Mouse (Mus musculus): ENCODE data around the gene Abcb8. TPM values are rescaled to one million over a fixed set of nuclear protein-coding genes. Genes with fewer than 3 reads are reported as not detected.

Gene Abcb8
- 62.7 and 81.3 TPM in 2 replicates for polyA plus RNA-seq (2016; fragmentation: Nextera tagmentation; extraction: Ambion mirVana)

- no peaks in the 10 kb centered on the region for H3K9me3 ChIP-seq
- peaks cover 44% of the 10 kb centered on the region for H3K4me1 ChIP-seq
- H3K27ac ChIP-seq: peak within 1 kb of the TSS; percentile 96
- H3K36me3 ChIP-seq: peaks cover 2% of the 10 kb centered on the region; the same call in 1 of the 2 replicates
- peak; percentile 87 for DNase-seq (ENCODE audit: low spot score)
- 20% methylated on average over 7 of the region's 7 CpGs for WGBS
- peaks cover 8% of the 10 kb centered on the region; the same call in 1 of the 2 replicates for H3K27me3 ChIP-seq (ENCODE audit: insufficient read depth, poor library complexity, severe bottlenecking)
- H3K4me3 ChIP-seq: peak within 1 kb of the TSS; percentile 74
Measured at GRCm38 (mm10) chr5:24393392-24393997, at the start of gene Abcb8. TSS of gene Abcb8 (plus strand) at chr5:24393663.

- DNase-seq (ENCODE audit: low spot score): no peak
- Histone ChIP-seq H3K9me3 (no peaks in the 10 kb centered on the region), H3K36me3 (peaks cover 44% of the 10 kb centered on the region), H3K4me3 (peak overlapping the region; percentile 19), H3K27ac (peak overlapping the region; percentile 79), H3K4me1 (peaks cover 89% of the 10 kb centered on the region), H3K27me3 (ENCODE audit: insufficient read depth, poor library complexity, severe bottlenecking) (peaks cover under 1% of the 10 kb centered on the region; the same call in 1 of the 2 replicates)
- 22% methylated on average over 2 of the region's 2 CpGs for WGBS
Measured at GRCm38 (mm10) chr5:24343977-24344436, 49.5 kb upstream of the Abcb8 start.

- peaks cover 6% of the 10 kb centered on the region for H3K27me3 ChIP-seq (ENCODE audit: insufficient read depth, poor library complexity, severe bottlenecking)
- H3K36me3 ChIP-seq: peaks cover 41% of the 10 kb centered on the region
- H3K4me3 ChIP-seq: peak overlapping the region; percentile 19; the same call in 1 of the 2 replicates
- peaks cover 89% of the 10 kb centered on the region for H3K4me1 ChIP-seq
- 20% methylated on average over 12 of the region's 12 CpGs for WGBS
- H3K27ac ChIP-seq: peak overlapping the region; percentile 79
- DNase-seq (ENCODE audit: low spot score): no peak
- H3K9me3 ChIP-seq: no peaks in the 10 kb centered on the region
Measured at GRCm38 (mm10) chr5:24344477-24345051, 48.9 kb upstream of the Abcb8 start.

- peaks cover 21% of the 10 kb centered on the region for H3K27me3 ChIP-seq (ENCODE audit: insufficient read depth, poor library complexity, severe bottlenecking)
- H3K9me3 ChIP-seq: no peaks in the 10 kb centered on the region
- WGBS: 71% methylated on average over 7 of the region's 7 CpGs
- peaks cover 90% of the 10 kb centered on the region for H3K4me1 ChIP-seq
- DNase-seq (ENCODE audit: low spot score): no peak
- no peak overlapping the region for H3K27ac ChIP-seq
- H3K4me3 ChIP-seq: no peak overlapping the region
- H3K36me3 ChIP-seq: peaks cover 39% of the 10 kb centered on the region
Measured at GRCm38 (mm10) chr5:24346313-24346712, 47.1 kb upstream of the Abcb8 start.

- Histone ChIP-seq H3K4me3 (peak overlapping the region; percentile 88), H3K4me1 (peaks cover 90% of the 10 kb centered on the region)
Measured at GRCm38 (mm10) chr5:24347186-24347875, 46.1 kb upstream of the Abcb8 start.

GRCm38 (mm10) chr5:24348128-24348527 lies 45.3 kb upstream of the Abcb8 start:
- Histone ChIP-seq H3K27me3 (ENCODE audit: insufficient read depth, poor library complexity, severe bottlenecking) (peaks cover 27% of the 10 kb centered on the region), H3K27ac (peak overlapping the region; percentile 99), H3K4me3 (peak overlapping the region; percentile 88), H3K4me1 (peaks cover 90% of the 10 kb centered on the region), H3K36me3 (peaks cover 39% of the 10 kb centered on the region), H3K9me3 (no peaks in the 10 kb centered on the region)
- WGBS: under 1% methylated on average over 36 of the region's 41 CpGs
- DNase-seq (ENCODE audit: low spot score): peak; percentile 92

More at GRCm38 (mm10) chr5:24347186-24347875, 46.1 kb upstream of the Abcb8 start:
- Histone ChIP-seq H3K27me3 (ENCODE audit: insufficient read depth, poor library complexity, severe bottlenecking) (peaks cover 24% of the 10 kb centered on the region), H3K36me3 (peaks cover 39% of the 10 kb centered on the region), H3K27ac (0 out of 2 replicates have a peak overlapping the region, but pooled peaks have one; percentile 99), H3K9me3 (no peaks in the 10 kb centered on the region)
- 44% methylated on average over 7 of the region's 7 CpGs for WGBS
- DNase-seq (ENCODE audit: low spot score): no peak

GRCm38 (mm10) chr5:24348546-24348945 lies 44.9 kb upstream of the Abcb8 start:
- 0% methylated on average over 30 of the region's 30 CpGs for WGBS
- no peak for DNase-seq (ENCODE audit: low spot score)
- peak overlapping the region; percentile 99 for H3K27ac ChIP-seq
- H3K4me3 ChIP-seq: peak overlapping the region; percentile 88
- H3K9me3 ChIP-seq: no peaks in the 10 kb centered on the region
- H3K4me1 ChIP-seq: peaks cover 90% of the 10 kb centered on the region
- peaks cover 36% of the 10 kb centered on the region for H3K36me3 ChIP-seq
- peaks cover 30% of the 10 kb centered on the region for H3K27me3 ChIP-seq (ENCODE audit: insufficient read depth, poor library complexity, severe bottlenecking)

GRCm38 (mm10) chr5:24350073-24350472 lies 43.4 kb upstream of the Abcb8 start:
- Histone ChIP-seq H3K36me3 (peaks cover 30% of the 10 kb centered on the region), H3K4me3 (peak overlapping the region; percentile 88), H3K4me1 (peaks cover 89% of the 10 kb centered on the region), H3K27ac (peak overlapping the region; percentile 99), H3K27me3 (ENCODE audit: insufficient read depth, poor library complexity, severe bottlenecking) (peaks cover 35% of the 10 kb centered on the region), H3K9me3 (no peaks in the 10 kb centered on the region)
- DNase-seq (ENCODE audit: low spot score): no peak
- 33% methylated on average over 3 of the region's 3 CpGs for WGBS

- DNase-seq (ENCODE audit: low spot score): no peak
- Histone ChIP-seq H3K27me3 (ENCODE audit: insufficient read depth, poor library complexity, severe bottlenecking) (peaks cover 35% of the 10 kb centered on the region), H3K4me1 (peaks cover 83% of the 10 kb centered on the region), H3K9me3 (no peaks in the 10 kb centered on the region), H3K4me3 (peak overlapping the region; percentile 88), H3K27ac (peak overlapping the region; percentile 99), H3K36me3 (peaks cover 24% of the 10 kb centered on the region)
- 23% methylated on average over 15 of the region's 15 CpGs for WGBS
Measured at GRCm38 (mm10) chr5:24350531-24351250, 42.8 kb upstream of the Abcb8 start.

- Histone ChIP-seq H3K27ac (peak within 1 kb of the TSS; percentile 99), H3K4me3 (peak within 1 kb of the TSS; percentile 88), H3K4me1 (peaks cover 77% of the 10 kb centered on the region), H3K36me3 (peaks cover 18% of the 10 kb centered on the region), H3K27me3 (ENCODE audit: insufficient read depth, poor library complexity, severe bottlenecking) (peaks cover 35% of the 10 kb centered on the region), H3K9me3 (no peaks in the 10 kb centered on the region)
- DNase-seq (ENCODE audit: low spot score): no peak
- WGBS: 1% methylated on average over 52 of the region's 53 CpGs
Measured at GRCm38 (mm10) chr5:24351278-24351677, 42.2 kb upstream of the Abcb8 start, which contains the start of gene Kcnh2. TSS of gene Kcnh2 (minus strand) at chr5:24351604.

- peaks cover 75% of the 10 kb centered on the region for H3K4me1 ChIP-seq
- peaks cover 13% of the 10 kb centered on the region for H3K36me3 ChIP-seq
- H3K4me3 ChIP-seq: peak overlapping the region; percentile 88
- peak; percentile 94 for DNase-seq (ENCODE audit: low spot score)
- H3K9me3 ChIP-seq: no peaks in the 10 kb centered on the region
- WGBS: 4% methylated on average over 31 of the region's 41 CpGs
- peak overlapping the region; percentile 99 for H3K27ac ChIP-seq
- H3K27me3 ChIP-seq (ENCODE audit: insufficient read depth, poor library complexity, severe bottlenecking): peaks cover 35% of the 10 kb centered on the region
Measured at GRCm38 (mm10) chr5:24351701-24352171, 41.7 kb upstream of the Abcb8 start.

GRCm38 (mm10) chr5:24352251-24352859 lies 41.1 kb upstream of the Abcb8 start:
- WGBS: under 1% methylated on average over 24 of the region's 24 CpGs
- H3K27ac ChIP-seq: peak overlapping the region; percentile 99
- H3K27me3 ChIP-seq (ENCODE audit: insufficient read depth, poor library complexity, severe bottlenecking): peaks cover 35% of the 10 kb centered on the region
- H3K9me3 ChIP-seq: no peaks in the 10 kb centered on the region
- H3K36me3 ChIP-seq: peaks cover 9% of the 10 kb centered on the region; the same call in 1 of the 2 replicates
- H3K4me3 ChIP-seq: peak overlapping the region; percentile 88
- peaks cover 73% of the 10 kb centered on the region for H3K4me1 ChIP-seq
- DNase-seq (ENCODE audit: low spot score): peak; percentile 98

All from heart, embryonic 10.5 days (tissue).